Mouse (Mus musculus): ENCODE results near the gene Pdia4.
"Not testable (repeated sequence)": the region's sequence is repeated elsewhere in the genome, so short reads cannot be mapped to it uniquely, and the experiment has no call there.

Pdia4 gene

GRCm38 (mm10) chr6:47813257-47813878, at the start of gene Pdia4:
Pdia4 (minus strand) TSS chr6:47813430.
- DNase-seq: peak; percentile 99

- DNase-seq: not testable (repeated sequence)
These were observed 44.5 kb upstream of the Pdia4 start for GRCm38 (mm10) chr6:47857729-47858128.

- no peak for DNase-seq
These were observed 44.0 kb upstream of the Pdia4 start for GRCm38 (mm10) chr6:47857241-47857640.

GRCm38 (mm10) chr6:47845779-47846178, 32.5 kb upstream of the Pdia4 start:
- DNase-seq: no peak

GRCm38 (mm10) chr6:47842337-47842736, 29.1 kb upstream of the Pdia4 start:
- no peak for DNase-seq

GRCm38 (mm10) chr6:47841831-47842230, 28.6 kb upstream of the Pdia4 start:
- DNase-seq: no peak

GRCm38 (mm10) chr6:47841077-47841476, 27.8 kb upstream of the Pdia4 start:
- DNase-seq: no peak

- no peak for DNase-seq
These were observed 24.4 kb upstream of the Pdia4 start for GRCm38 (mm10) chr6:47837630-47838029.

GRCm38 (mm10) chr6:47835984-47836521, 22.8 kb upstream of the Pdia4 start:
- DNase-seq: peak; percentile 79

GRCm38 (mm10) chr6:47835482-47835983, 22.3 kb upstream of the Pdia4 start, which contains the start of gene Zfp398:
Zfp398 (plus strand) TSS chr6:47835661.
- DNase-seq: peak; percentile 96

- DNase-seq: no peak
These were observed 19.0 kb upstream of the Pdia4 start for GRCm38 (mm10) chr6:47832220-47832619.

- DNase-seq: peak; percentile 94
These were observed 17.2 kb upstream of the Pdia4 start, which contains the start of gene Zfp786 for GRCm38 (mm10) chr6:47830104-47831078. Zfp786 (minus strand) TSS chr6:47830867.

GRCm38 (mm10) chr6:47828950-47829349, 15.7 kb upstream of the Pdia4 start:
- DNase-seq: peak; percentile 42

- no peak for DNase-seq
These were observed 14.2 kb upstream of the Pdia4 start for GRCm38 (mm10) chr6:47827462-47827861.

- no peak for DNase-seq
These were observed 11.0 kb upstream of the Pdia4 start for GRCm38 (mm10) chr6:47824241-47824640.

GRCm38 (mm10) chr6:47821776-47822175, 8.5 kb upstream of the Pdia4 start:
- no peak for DNase-seq

GRCm38 (mm10) chr6:47821236-47821635, 8.0 kb upstream of the Pdia4 start:
- no peak for DNase-seq

GRCm38 (mm10) chr6:47819626-47820325, 6.5 kb upstream of the Pdia4 start:
- no peak for DNase-seq

GRCm38 (mm10) chr6:47818721-47819120, 5.5 kb upstream of the Pdia4 start:
- DNase-seq: no peak

GRCm38 (mm10) chr6:47816151-47816550, 2.9 kb upstream of the Pdia4 start:
- no peak for DNase-seq

GRCm38 (mm10) chr6:47812271-47812915, 837 bp downstream of the Pdia4 start:
- DNase-seq: no peak

- DNase-seq: no peak
These were observed 1.9 kb downstream of the Pdia4 start for GRCm38 (mm10) chr6:47811324-47811723.

All from embryo, embryonic 11 days (tissue).